ENCODE assay signal across 8 mouse cellular contexts in the genomic region with DNA sequence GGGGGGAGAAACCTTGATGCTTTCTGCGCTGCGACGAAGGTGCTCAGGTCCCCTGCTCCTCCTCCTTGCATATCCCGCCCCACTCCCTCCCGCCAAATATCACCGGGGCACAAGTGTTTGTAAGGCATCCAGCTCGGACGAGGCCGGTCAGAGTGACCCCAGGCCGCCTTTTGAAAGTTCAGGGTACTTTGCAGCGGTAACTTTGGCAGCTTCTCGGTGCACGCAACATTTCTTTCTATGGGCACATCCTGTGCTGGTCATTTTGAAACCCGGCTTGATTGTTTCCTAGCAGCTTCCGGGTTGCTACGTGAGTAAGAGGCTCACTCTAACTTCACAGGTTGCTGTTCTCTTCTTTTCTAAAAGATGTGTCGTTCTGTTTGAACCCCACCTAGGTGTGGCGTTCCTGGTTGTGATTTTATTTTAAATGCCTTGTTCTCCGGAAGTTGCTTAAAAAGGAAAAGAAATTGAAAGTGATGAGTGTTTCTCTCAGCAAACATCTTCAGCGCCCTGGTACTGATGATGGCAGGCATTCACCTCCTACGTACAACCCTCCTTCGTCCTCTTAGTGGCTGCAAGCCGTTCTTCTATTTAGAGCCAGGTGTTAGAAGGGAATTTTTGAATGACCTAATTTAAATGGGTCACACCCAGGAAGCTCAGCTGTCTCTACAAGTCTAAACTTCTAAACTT. TPM values are rescaled to one million over a fixed set of nuclear protein-coding genes. Genes with fewer than 3 reads are reported as not detected.
DNase-seq lines count a peak whose midpoint lies in the region; ATAC-seq lines count a peak whose summit lies in the region.

No protein-coding gene starts in this region.

- peak; percentile 21 to 28 for DNase-seq in right cerebral cortex, adult 2 months (ENCODE audit: low spot score in 2 of 2)
- no peak for DNase-seq in right cerebral cortex, postnatal 4 days
- peak; percentile 12 for DNase-seq in embryo, embryonic 10 days (ENCODE audit: low spot score)
- no peak for DNase-seq in left cerebral cortex, postnatal 10 days (ENCODE audit: extremely low spot score in 1 of 2, low spot score in 2 of 2)

- H3K27ac ChIP-seq in heart, embryonic 16.5 days (ENCODE audit: low read length), result no peak overlapping the region
- no peak overlapping the region for H3K27ac ChIP-seq in limb, embryonic 13.5 days
- no peak overlapping the region for H3K27ac ChIP-seq in midbrain, embryonic 16.5 days (ENCODE audit: low read length)

- peaks cover 3% of the 10 kb centered on the region; the same call in 1 of the 2 replicates for H3K27me3 ChIP-seq in heart, embryonic 16.5 days (ENCODE audit: control insufficient read depth, insufficient read depth, low read length)
- peaks cover 72% of the 10 kb centered on the region for H3K27me3 ChIP-seq in limb, embryonic 13.5 days
- peaks cover 15% of the 10 kb centered on the region for H3K27me3 ChIP-seq in midbrain, embryonic 16.5 days (ENCODE audit: control insufficient read depth, insufficient read depth, low read depth, low read length)

- peaks cover 23% of the 10 kb centered on the region for H3K4me1 ChIP-seq in heart, embryonic 16.5 days (ENCODE audit: control insufficient read depth, insufficient read depth, low read length)
- peaks cover 26% of the 10 kb centered on the region for H3K4me1 ChIP-seq in limb, embryonic 13.5 days
- H3K4me1 ChIP-seq in midbrain, embryonic 16.5 days (ENCODE audit: control insufficient read depth, insufficient read depth, low read length), result peaks cover 11% of the 10 kb centered on the region; the same call in 1 of the 2 replicates

- H3K36me3 ChIP-seq in heart, embryonic 16.5 days (ENCODE audit: control insufficient read depth, insufficient read depth), result no peaks in the 10 kb centered on the region
- no peaks in the 10 kb centered on the region for H3K36me3 ChIP-seq in limb, embryonic 13.5 days
- no peaks in the 10 kb centered on the region for H3K36me3 ChIP-seq in midbrain, embryonic 16.5 days (ENCODE audit: control insufficient read depth, insufficient read depth, low read length)

- no peaks in the 10 kb centered on the region for H3K9me3 ChIP-seq in heart, embryonic 16.5 days (replicated peaks; ENCODE audit: control insufficient read depth, low read length)
- H3K9me3 ChIP-seq in limb, embryonic 13.5 days, result no peaks in the 10 kb centered on the region
- no peaks in the 10 kb centered on the region for H3K9me3 ChIP-seq in midbrain, embryonic 16.5 days (replicated peaks; ENCODE audit: control insufficient read depth, low read length, poor library complexity, severe bottlenecking)

- no peak for ATAC-seq in heart, embryonic 16.5 days (replicated peaks; ENCODE audit: extremely low read depth, insufficient read depth, low FRiP score)
- no peak for ATAC-seq in limb, embryonic 13.5 days (ENCODE audit: low FRiP score, low read depth)
- ATAC-seq in midbrain, embryonic 16.5 days, result no peak
- no peak for ATAC-seq in megakaryocyte progenitor cell, adult 5-6 weeks (replicated peaks; ENCODE audit: poor library complexity)

- H3K4me3 ChIP-seq in heart, embryonic 16.5 days (ENCODE audit: low read length), result peak overlapping the region; percentile 75
- H3K4me3 ChIP-seq in limb, embryonic 13.5 days, result peak overlapping the region; percentile 63
- peak overlapping the region; percentile 70 for H3K4me3 ChIP-seq in midbrain, embryonic 16.5 days (ENCODE audit: low read depth, low read length)

- 1% methylated on average over 21 of the region's 23 CpGs for WGBS in heart, embryonic 16.5 days
- WGBS in limb, embryonic 13.5 days, result 2% methylated on average over 23 of the region's 23 CpGs
- WGBS in midbrain, embryonic 16.5 days, result 2% methylated on average over 23 of the region's 23 CpGs

- intact Hi-C loops in left cerebral cortex, postnatal 10 days (cut with DNase I), result no loop called here

- peak overlapping the region; percentile 93 for H3K4me2 ChIP-seq in heart, embryonic 16.5 days (ENCODE audit: low read depth, low read length)
- H3K4me2 ChIP-seq in limb, embryonic 13.5 days (replicated peaks), result peak overlapping the region; percentile 100
- peak overlapping the region; percentile 100 for H3K4me2 ChIP-seq in midbrain, embryonic 16.5 days (ENCODE audit: low read length)

- peak overlapping the region; percentile 79 for H3K9ac ChIP-seq in heart, embryonic 16.5 days (ENCODE audit: low read length)
- peak overlapping the region; percentile 69; the same call in 1 of the 2 replicates for H3K9ac ChIP-seq in limb, embryonic 13.5 days
- peak overlapping the region; percentile 67 for H3K9ac ChIP-seq in midbrain, embryonic 16.5 days (ENCODE audit: low read depth, low read length)

RNA-seq across cellular contexts. Expression of a gene that starts 4.7 kb away (rescaled TPM):
- 27.4 and 28.5 TPM in 2 replicates for polyA plus RNA-seq in heart, embryonic 16.5 days (2015; fragmentation: Nextera tagmentation; extraction: Ambion mirVana)
- polyA plus RNA-seq in limb, embryonic 13.5 days (2015; fragmentation: Nextera tagmentation; extraction: Ambion mirVana), result 25.1 and 29.1 TPM in 2 replicates
- 8.5 and 8.8 TPM in 2 replicates for polyA plus RNA-seq in midbrain, embryonic 16.5 days (2015; fragmentation: Nextera tagmentation; extraction: Ambion mirVana)
- total RNA-seq in megakaryocyte progenitor cell, adult 5-6 weeks (2015), result 16.7 and 17.6 TPM in 2 replicates
- 31.0 and 31.7 TPM in 2 replicates for total RNA-seq in megakaryocyte progenitor cell, adult 5-6 weeks (2017)
- total RNA-seq in left cerebral cortex, postnatal 10 days (2021), result 10 to 100 TPM; 14.0 to 15.4 TPM

Comparison
In these comparisons a context has a peak if more than half of its experiments do, and no peak if none do; other contexts are left out.
1. DNase-seq: peak in right cerebral cortex, adult 2 months (2 of 2) and embryo, embryonic 10 days (single experiment); none in right cerebral cortex, postnatal 4 days (single experiment) and left cerebral cortex, postnatal 10 days (0 of 2).
2. Peak in every context shown above with its lines, with median percentiles within 50 percentile points of each other: H3K4me2 ChIP-seq, H3K4me3 ChIP-seq and H3K9ac ChIP-seq.